Mouse (Mus musculus) 3T3-L1 (cell line): ENCODE results near the gene Cc2d2b.

Experiments used
- DNase-seq: peaks from one replicate; pipeline ENCODE4 v3.0.0-alpha.2; 2015; ENCODE audit warnings: low read depth, low spot score

Gene Cc2d2b

GRCm38 (mm10) chr19:40832361-40832760 lies 83.8 kb downstream of the Cc2d2b start:
- no peak for DNase-seq

GRCm38 (mm10) chr19:40834436-40834835 lies 85.9 kb downstream of the Cc2d2b start:
- DNase-seq: peak; percentile 77

- DNase-seq: no peak
Measured at GRCm38 (mm10) chr19:40838205-40838604, 89.7 kb downstream of the Cc2d2b start.

- DNase-seq: no peak
Measured at GRCm38 (mm10) chr19:40840303-40840702, 91.8 kb downstream of the Cc2d2b start.

GRCm38 (mm10) chr19:40841083-40841482 lies 92.5 kb downstream of the Cc2d2b start:
- no peak for DNase-seq

- no peak for DNase-seq
Measured at GRCm38 (mm10) chr19:40841593-40841992, 93.0 kb downstream of the Cc2d2b start.

- no peak for DNase-seq
Measured at GRCm38 (mm10) chr19:40844731-40845130, 96.2 kb downstream of the Cc2d2b start.

- no peak for DNase-seq
Measured at GRCm38 (mm10) chr19:40849391-40849790, 100.8 kb downstream of the Cc2d2b start.

- DNase-seq: no peak
Measured at GRCm38 (mm10) chr19:40859555-40859954, 111.0 kb downstream of the Cc2d2b start.

GRCm38 (mm10) chr19:40868284-40868683 lies 119.7 kb downstream of the Cc2d2b start:
- DNase-seq: no peak

- DNase-seq: no peak
Measured at GRCm38 (mm10) chr19:40869425-40870105, 121.0 kb downstream of the Cc2d2b start.

GRCm38 (mm10) chr19:40872955-40873665 lies 124.6 kb downstream of the Cc2d2b start:
- DNase-seq: no peak
